Mouse (Mus musculus) MEL-GATA-1-ER (cell line): ENCODE measurements at regions not wholly inside any gene's neighbourhood (a gene's known extent, or its start where the extent isn't known, plus 50 kb on each side); places are given as distances from the start of the nearest gene placed in this dataset.

ENCODE experiments used
- DNase-seq: peaks from one replicate; pipeline ENCODE4 v3.0.0-alpha.2; 2012; ENCODE audit warnings: low read depth; ENCODE audit errors: extremely low read depth

DNA sequence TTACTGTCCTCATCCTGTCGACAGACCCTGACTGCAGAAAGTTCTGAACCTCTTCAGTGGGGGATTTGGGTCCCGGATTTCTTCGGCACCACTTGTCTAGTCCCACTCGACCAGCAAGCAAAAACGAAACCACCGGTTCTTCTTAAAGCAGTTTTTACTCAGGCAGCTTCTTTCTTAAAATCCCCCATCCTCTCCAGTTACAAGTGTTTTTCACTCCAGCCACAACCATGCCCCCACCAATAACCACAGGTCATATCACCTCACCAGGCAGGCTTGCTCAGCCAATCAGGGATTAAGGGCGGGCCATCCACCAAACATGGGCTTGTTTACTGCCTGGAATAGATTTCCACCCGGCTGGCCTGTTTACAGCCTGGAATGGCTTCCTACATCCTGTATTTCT lies 874.7 kb upstream of the Tmeff2 start:
- peak; percentile 50 for DNase-seq

DNA sequence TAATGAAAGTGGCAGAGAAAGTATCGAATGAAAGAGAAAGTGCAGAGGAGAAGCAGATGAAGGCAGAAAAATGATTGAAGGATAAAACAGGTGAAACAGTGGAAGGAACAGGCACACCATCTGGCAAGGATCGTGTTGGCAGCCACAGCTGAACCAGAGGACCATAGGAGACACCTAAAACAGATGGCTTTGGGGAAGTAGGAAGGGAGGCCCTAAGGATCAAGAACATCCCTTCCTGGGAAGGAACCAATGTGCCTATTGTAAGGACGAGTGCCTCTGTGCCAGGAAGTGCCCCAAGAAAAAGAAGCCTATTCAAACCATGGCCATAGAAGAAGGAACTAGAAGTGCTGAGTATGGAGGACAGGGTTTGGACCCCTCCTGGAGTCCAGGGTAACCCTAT lies 865.2 kb upstream of the Tmeff2 start:
- DNase-seq = no peak

- DNase-seq = no peak
Observed at GRCm38 (mm10) chr1:50045816-50046215, 854.6 kb upstream of the Tmeff2 start.

DNA sequence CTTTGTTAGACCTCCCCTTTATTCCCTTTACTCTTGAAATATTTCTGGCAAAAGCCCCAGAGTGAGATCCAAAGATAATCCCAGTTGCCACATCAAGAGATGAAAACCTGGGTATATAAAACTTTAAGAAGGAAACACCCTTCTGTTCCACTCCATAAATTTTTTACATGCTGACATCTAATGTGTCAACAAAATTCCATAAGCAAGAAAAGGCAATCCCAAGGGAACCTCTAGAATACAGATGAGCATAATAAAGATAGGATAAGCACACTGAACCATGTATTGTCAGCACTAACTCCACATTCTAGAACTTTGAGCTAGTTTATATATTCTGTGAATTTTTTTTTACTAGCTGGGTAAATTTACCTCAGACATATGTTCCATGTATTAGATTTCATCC lies 810.7 kb upstream of the Tmeff2 start:
- DNase-seq = no peak
